Mouse (Mus musculus) adipocyte (in vitro differentiated cells): ENCODE results near the gene Hnrnpll.

ENCODE experiments used
- DNase-seq: peaks from one replicate; pipeline ENCODE4 v3.0.0-alpha.2; 2016; ENCODE audit warnings: low spot score

Hnrnpll gene

DNA sequence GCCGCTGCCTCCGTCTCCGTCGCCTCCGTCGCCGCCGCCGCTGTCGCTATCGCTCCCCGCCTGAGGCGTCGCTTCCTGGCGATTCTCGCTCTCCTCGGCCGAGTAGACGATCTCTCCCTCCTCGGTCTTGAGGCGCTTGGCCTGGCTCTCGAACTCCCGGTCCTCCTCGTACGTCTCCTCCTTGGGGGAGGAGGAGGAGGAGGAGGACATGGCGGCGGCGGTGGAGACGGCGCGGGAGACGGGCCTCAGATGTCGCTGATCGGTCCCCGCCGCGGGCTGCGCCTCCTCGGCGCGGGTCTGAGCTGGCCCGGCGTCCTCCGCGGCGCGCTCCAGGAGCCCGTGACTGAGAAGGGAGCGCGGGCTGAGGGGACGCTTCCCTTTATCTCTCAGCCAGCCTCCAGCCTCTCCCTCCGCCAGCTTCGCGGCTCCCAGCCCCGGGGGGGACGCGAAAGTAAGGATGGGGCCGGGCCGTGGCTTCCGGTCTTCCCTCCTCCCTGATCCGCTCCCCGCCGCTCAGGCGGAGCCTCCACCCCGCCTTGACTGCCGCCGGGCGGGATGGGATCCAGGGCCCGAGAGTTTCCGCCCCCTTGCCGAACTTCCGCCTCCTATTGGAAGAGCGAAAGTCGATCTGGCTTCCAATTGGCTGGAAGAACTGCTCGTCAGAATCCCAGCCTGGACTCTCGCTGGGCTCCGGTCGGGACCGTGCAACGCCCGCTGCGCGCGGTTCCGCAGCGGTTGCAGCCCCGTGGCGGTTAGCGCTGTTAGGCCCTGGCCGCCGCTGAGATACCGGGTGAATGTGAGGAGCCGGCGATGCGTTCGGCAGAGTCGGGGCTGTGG is at the start of gene Hnrnpll:
Gene Hnrnpll, minus strand, starts transcription at position 552 of the 837 bp plus-strand sequence.
- DNase-seq = peak; percentile 98

DNA sequence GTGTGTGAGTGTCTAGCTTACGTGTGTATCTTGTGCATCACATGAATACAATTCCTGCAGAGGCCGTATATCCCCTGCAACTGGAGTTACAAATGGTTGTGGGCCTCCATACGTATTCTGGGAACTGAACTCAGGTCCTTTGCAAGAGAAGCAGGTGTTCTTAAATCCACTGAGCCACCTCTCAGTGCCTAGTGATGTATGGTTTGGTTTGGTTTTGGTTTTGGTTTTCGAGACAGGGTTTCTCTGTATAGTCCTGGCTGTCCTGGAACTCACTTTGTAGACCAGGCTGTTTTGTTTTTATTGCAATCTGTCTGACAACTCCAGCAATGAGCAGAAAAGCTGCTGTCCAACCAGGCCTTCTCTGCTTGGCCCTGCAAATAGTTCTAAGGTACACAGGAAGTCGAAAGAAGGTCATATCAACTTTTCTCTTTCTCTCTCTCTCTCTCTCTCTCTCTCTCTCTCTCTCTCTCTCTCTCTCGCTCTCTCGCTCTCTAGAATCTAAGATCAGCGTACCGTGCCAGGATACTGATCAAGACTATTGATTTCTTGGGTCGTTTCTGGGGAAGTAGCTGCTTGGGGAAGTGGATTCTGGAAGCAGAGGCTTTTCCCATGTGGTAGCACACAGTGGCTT is 43.3 kb upstream of the Hnrnpll start:
- DNase-seq = no peak

DNA sequence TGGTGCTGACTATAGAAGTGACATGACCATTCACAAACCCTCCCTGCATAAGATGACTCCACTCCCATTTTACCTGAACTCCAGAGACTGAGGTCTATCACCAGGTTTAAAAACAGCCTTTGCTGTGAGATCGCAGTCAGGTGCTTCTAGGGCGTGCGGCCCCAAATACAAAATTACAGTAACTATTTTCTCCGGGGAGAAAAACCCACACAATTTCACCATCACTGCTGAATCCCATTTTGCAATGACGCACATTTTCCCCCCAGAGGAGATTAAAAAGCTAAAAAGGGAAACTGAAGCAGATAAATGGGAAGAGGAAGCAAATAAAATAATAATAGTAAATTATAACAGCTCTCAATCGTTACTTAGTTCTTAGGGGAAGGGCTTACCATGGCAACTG is 37.7 kb upstream of the Hnrnpll start:
- DNase-seq = no peak

GRCm38 (mm10) chr17:80097221-80097620 is 35.1 kb upstream of the Hnrnpll start:
- DNase-seq = no peak

GRCm38 (mm10) chr17:80096720-80097114 is 34.6 kb upstream of the Hnrnpll start:
- no peak for DNase-seq

GRCm38 (mm10) chr17:80096043-80096719 is 34.0 kb upstream of the Hnrnpll start:
- DNase-seq = no peak

DNA sequence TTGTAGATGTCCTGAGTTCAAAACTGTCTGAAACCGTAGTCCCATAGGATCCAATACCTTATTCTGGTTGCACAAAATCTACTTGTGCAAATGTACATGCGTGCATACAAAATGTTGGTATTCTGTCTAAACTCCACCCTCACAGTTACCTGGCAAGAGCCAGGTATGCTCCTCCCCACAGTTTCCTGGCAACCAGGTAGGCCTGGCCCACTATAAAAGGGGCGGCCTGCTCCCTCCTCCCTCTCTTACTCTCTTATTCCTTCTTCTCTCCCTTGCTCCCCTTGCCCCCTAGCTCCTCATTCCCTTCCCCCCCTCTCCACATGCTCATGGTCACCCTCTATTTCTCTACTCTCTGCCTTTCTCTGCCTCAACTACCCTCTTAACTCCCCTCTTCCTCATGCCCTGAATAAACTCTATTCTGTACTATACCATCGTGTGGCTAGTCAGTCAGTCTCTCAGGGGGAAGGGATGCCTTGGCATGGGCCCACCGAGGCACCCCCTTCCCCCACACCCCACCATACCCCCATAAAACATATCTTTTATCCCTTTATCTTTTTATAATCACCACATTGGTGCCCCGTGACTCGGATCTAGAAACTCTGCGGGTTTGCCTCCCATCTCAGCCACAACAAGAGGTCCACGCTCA is 33.2 kb upstream of the Hnrnpll start:
- no peak for DNase-seq

DNA sequence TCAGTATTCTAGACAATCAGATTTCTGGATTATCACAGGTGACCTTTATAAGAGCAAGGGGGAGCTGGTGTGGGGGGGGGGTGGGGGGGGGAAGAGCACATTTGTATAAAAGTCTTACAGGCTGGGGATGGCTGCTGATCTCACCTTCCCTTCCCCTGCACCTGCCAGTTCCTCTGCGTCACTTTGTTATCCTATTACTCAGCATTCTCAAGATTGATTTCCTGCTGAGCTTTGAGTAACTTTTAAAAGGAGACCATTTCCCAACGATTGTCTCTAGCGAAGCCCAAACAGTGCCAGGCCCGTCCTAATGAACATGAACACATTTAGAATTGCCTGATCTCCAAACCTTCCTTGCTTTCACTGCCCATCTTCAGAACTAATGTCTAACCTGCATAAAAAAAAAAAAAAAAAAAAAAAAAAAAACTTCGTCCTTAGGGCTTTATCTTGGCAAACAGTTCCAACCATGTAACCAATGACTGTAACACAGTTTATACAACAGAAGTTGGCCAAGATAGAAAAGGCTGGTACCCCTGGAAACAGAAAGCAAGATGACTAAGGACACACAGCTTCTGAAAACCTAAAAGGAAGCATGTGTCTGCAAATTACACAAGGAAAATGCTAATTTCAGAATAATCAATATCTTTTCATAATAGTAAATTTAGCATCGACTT is 29.9 kb upstream of the Hnrnpll start:
- DNase-seq = no peak

- no peak for DNase-seq
These were observed 28.4 kb upstream of the Hnrnpll start for GRCm38 (mm10) chr17:80090551-80090950.

GRCm38 (mm10) chr17:80088168-80088567 is 26.0 kb upstream of the Hnrnpll start:
- DNase-seq = no peak

GRCm38 (mm10) chr17:80086591-80086990 is 24.5 kb upstream of the Hnrnpll start:
- DNase-seq = no peak

DNA sequence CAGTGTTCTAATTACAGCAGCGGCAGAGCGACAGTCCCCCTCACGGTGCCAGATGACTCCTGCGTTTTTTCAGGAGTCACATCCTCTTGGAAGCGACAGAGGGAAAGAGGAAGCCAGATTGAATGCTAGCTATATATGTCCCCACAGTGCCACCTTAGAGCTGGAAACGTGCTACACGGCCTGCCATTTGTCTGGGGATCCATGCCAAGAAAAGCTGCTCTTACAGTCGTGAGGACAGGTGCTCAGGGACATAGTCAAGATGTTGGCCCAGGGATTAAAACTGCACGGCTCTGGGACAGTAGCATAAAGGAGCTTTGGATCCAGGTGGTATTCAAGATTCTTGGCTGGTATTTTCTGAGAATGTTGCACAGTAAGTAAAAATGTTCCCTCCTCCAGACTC is 22.3 kb upstream of the Hnrnpll start:
- no peak for DNase-seq

DNA sequence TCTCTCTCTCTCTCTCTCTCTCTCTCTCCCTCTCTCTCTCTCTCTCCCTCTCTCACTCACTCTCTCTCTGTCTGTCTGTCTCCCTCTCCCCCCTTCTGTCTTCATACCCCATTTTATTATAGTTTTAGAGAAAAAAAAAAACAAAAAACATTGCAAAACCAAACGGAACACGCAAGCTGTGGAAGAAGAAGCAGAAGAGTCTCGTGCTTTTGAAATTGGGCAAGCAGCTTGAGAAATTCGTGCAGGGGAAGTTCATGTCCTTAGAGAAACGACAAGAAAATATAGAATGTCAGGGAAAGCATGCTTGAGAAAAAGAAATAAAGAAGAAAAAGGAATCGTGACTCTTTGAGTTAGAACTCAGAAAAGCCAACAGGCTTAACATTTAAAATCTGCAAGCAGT is 21.1 kb upstream of the Hnrnpll start:
- peak; percentile 51 for DNase-seq

DNA sequence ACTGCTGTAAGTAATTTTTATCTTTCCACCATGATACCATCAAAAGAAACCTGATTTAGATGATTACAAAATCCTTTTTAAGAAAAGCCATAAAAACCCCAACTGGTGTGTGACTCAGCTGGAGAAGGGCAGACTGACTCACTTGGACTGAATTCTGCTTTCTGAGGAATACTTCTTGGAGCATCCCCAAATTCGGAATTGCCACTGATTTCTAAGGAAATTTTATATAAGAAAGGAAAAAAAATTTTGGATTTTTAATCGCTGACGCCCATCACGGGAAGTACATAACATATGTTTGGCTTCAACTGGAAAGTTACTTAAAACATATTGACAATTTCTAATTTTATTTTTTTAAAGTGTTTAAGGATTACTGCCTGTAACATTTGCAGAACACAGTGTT is 16.6 kb upstream of the Hnrnpll start:
- peak; percentile 63 for DNase-seq

DNA sequence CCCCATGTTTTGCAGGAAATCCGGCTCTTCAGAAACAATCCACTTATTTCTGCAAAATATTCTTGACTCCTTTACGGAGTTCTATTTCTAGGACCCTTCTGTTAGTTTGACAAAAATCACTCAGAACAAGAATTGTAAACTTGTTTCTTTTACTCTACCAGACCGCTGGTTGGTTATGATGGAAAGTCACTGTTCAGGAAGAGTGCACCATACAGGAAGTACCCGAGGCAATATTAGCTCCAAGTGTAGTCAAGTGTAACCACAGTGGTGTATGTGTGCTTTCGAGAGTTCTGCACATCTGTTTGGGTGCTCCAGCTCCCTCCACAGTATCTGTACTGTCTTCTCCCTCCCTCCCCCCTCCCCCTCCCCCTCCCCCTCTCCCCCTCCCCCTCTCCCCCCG is 5.1 kb upstream of the Hnrnpll start:
- DNase-seq = no peak

GRCm38 (mm10) chr17:80063840-80064495 is 1.8 kb upstream of the Hnrnpll start:
- DNase-seq = no peak

- DNase-seq = no peak
These were observed 1.3 kb upstream of the Hnrnpll start for GRCm38 (mm10) chr17:80063386-80063785.

- DNase-seq = no peak
These were observed 481 bp upstream of the Hnrnpll start for GRCm38 (mm10) chr17:80062620-80063010.

DNA sequence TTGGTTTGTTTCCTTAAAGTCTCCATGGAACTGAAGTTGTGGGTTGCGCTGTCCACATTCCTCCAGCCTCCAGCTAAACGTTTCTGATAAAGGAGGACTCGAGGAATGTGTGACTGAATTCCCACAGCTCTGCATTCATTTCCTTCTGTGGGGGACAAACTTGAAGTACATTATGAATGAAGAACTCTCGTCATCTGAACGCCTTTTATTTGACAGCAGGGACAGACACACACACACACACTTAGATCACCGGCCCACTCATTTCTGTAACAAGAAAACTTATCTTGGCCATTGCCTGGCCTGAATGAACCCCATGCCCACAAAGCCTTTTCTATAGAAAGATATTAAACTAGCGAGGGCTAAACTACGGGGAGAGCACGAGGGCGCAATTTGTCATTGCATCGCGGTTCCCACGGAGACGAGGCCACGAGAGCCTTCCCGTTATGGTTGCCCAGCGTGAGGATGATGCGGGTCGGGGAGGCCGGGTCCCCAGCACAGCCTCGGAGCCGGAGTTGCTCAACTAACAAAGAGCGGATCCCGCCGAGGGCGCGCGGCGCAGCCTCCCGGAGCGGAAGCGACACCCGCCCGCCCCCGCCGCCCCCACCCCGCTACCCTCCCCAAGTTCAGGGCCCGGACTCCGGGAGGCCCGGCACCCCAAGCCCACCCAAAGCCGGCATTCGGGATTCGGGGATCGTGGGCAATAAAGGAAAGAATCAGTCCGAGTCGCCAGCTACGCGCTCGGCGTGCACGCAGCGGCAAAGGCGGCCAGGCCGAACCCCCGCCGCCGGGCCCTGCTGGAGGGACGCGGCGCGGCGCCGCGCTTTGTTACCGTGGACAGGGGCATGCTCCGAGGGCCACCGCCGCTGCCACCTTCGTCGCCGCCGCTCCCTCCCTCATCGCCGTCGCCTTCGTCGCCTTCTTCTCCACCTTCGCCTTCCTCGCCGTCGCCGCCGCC is 1.0 kb downstream of the Hnrnpll start:
- peak; percentile 54 for DNase-seq

DNA sequence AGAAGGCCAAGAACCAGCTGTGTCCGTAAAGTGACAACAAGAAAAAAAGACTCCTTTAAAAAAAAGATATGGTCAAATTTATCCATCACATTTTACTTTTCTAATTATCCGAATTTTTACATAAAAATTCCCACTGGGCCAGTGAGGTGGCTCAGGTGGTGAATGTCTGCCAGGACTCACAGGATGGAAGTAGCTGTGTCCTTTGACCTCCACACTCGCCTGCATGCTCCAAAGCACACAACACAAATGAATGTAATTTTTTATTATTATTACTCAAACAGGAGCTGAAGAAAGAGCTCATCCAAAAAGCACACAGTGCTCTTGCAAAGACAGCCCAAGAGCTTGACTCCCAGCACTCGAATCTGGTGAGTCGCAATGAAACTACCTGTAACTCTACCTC is 2.0 kb downstream of the Hnrnpll start:
- peak; percentile 47 for DNase-seq
